Mouse (Mus musculus) forebrain, postnatal 0 days (tissue): ENCODE measurements at regions not wholly inside any gene's neighbourhood (a gene's known extent, or its start where the extent isn't known, plus 50 kb on each side); places are given as distances from the start of the nearest gene placed in this dataset.
"Not testable (repeated sequence)": the region's sequence is repeated elsewhere in the genome, so short reads cannot be mapped to it uniquely, and the experiment has no call there.

ENCODE experiments used
- ATAC-seq: fragments of 200-750 bp; cut with Nextera tagmentation; 2 replicates; pipeline ENCODE4 v1.8.0; 2017; ENCODE audit warnings: mild to moderate bottlenecking, moderate library complexity
- DNase-seq: peaks from one replicate; pipeline ENCODE4 v3.0.0-alpha.2; 2015
- H3K27ac ChIP-seq: fragments of 300-500 bp; sonication (generic); 2 replicates; pipeline ENCODE4 v1.5.1; 2014; ENCODE audit warnings: low read depth, mild to moderate bottlenecking, antibody characterized with exemption, low read length, moderate library complexity, mixed read lengths
- H3K27me3 ChIP-seq: fragments of 300-500 bp; sonication (generic); 2 replicates; pipeline ENCODE4 v1.6.1; 2014; ENCODE audit warnings: mild to moderate bottlenecking, low read length, mixed read lengths; ENCODE audit not compliant: insufficient read depth
- H3K36me3 ChIP-seq: fragments of 300-500 bp; sonication (generic); 2 replicates; pipeline ENCODE4 v1.6.1; 2014; ENCODE audit warnings: mild to moderate bottlenecking, moderate library complexity; ENCODE audit not compliant: insufficient read depth
- H3K4me1 ChIP-seq: fragments of 300-500 bp; sonication (generic); 2 replicates; pipeline ENCODE4 v1.6.1; 2014; ENCODE audit warnings: antibody characterized with exemption; ENCODE audit not compliant: insufficient read depth
- H3K4me2 ChIP-seq: fragments of 300-500 bp; sonication (generic); 2 replicates; pipeline ENCODE4 v1.6.1; 2014; ENCODE audit warnings: low read depth, mild to moderate bottlenecking, moderate library complexity
- H3K4me3 ChIP-seq: fragments of 300-500 bp; sonication (generic); 2 replicates; pipeline ENCODE4 v1.5.1; 2014; ENCODE audit warnings: low read depth, low read length, mixed read lengths
- H3K9ac ChIP-seq: fragments of 300-500 bp; sonication (generic); 2 replicates; pipeline ENCODE4 v1.6.1; 2014; ENCODE audit warnings: mild to moderate bottlenecking
- H3K9me3 ChIP-seq: fragments of 300-500 bp; sonication (generic); 2 replicates; pipeline ENCODE4 v1.6.1; 2016; ENCODE audit warnings: low read length
- CTCF ChIP-seq: sonication (generic); IDR thresholded peaks from 2 replicates; pipeline ENCODE4 v1.5.1; 2016; ENCODE audit warnings: antibody characterized with exemption, control low read depth, low read depth
- WGBS: fragments of 180-500 bp; shearing (Covaris S2); extraction: QIAGEN DNeasy Blood & Tissue Kit; methylation state at CpG from one replicate; pipeline ENCODE4 v1.1.7; 2014; 5-methylcytosine and 5-hydroxymethylcytosine counted together

GRCm38 (mm10) chr15:11483916-11484315, 84.5 kb upstream of the Tars start:
- 80% methylated on average over 5 of the region's 5 CpGs for WGBS
- H3K9me3 ChIP-seq, result no peaks in the 10 kb centered on the region
- H3K4me3 ChIP-seq, result no peak overlapping the region
- H3K4me2 ChIP-seq, result no peak overlapping the region
- TF ChIP-seq CTCF, result no peak
- H3K27me3 ChIP-seq, result no peaks in the 10 kb centered on the region
- no peaks in the 10 kb centered on the region for H3K36me3 ChIP-seq
- no peak for ATAC-seq
- no peak overlapping the region for H3K27ac ChIP-seq
- H3K4me1 ChIP-seq, result no peaks in the 10 kb centered on the region
- H3K9ac ChIP-seq, result no peak overlapping the region
- DNase-seq, result no peak

- 46% methylated on average over 14 of the region's 14 CpGs for WGBS
- peak overlapping the region; percentile 20; the same call in 1 of the 2 replicates for H3K4me2 ChIP-seq
- no peaks in the 10 kb centered on the region for H3K4me1 ChIP-seq
These were observed 79.9 kb upstream of the Tars start for GRCm38 (mm10) chr15:11479166-11479944.

GRCm38 (mm10) chr15:11476248-11476647, 76.8 kb upstream of the Tars start:
- Histone ChIP-seq H3K9me3 (no peaks in the 10 kb centered on the region), H3K9ac (no peak overlapping the region), H3K4me2 (no peak overlapping the region), H3K36me3 (no peaks in the 10 kb centered on the region), H3K27ac (no peak overlapping the region), H3K27me3 (no peaks in the 10 kb centered on the region), H3K4me3 (no peak overlapping the region), H3K4me1 (no peaks in the 10 kb centered on the region)
- 89% methylated on average over 3 of the region's 3 CpGs for WGBS
- ATAC-seq, result no peak
- no peak for TF ChIP-seq CTCF
- no peak for DNase-seq

More at GRCm38 (mm10) chr15:11479166-11479944, 79.9 kb upstream of the Tars start:
- H3K27me3 ChIP-seq, result no peaks in the 10 kb centered on the region
- DNase-seq, result peak; percentile 70
- no peak overlapping the region for H3K9ac ChIP-seq
- no peak for TF ChIP-seq CTCF
- H3K27ac ChIP-seq, result no peak overlapping the region
- H3K36me3 ChIP-seq, result no peaks in the 10 kb centered on the region
- H3K9me3 ChIP-seq, result no peaks in the 10 kb centered on the region
- no peak overlapping the region for H3K4me3 ChIP-seq
- peak; percentile 86 for ATAC-seq

- no peaks in the 10 kb centered on the region for H3K27me3 ChIP-seq
- TF ChIP-seq CTCF, result no peak
- H3K4me1 ChIP-seq, result no peaks in the 10 kb centered on the region
- no peak overlapping the region for H3K4me2 ChIP-seq
- H3K4me3 ChIP-seq, result no peak overlapping the region
- no peak overlapping the region for H3K27ac ChIP-seq
- ATAC-seq (no peak), DNase-seq (no peak)
- no peak overlapping the region for H3K9ac ChIP-seq
- H3K36me3 ChIP-seq, result no peaks in the 10 kb centered on the region
- 95% methylated on average over 2 of the region's 2 CpGs for WGBS
- H3K9me3 ChIP-seq, result no peaks in the 10 kb centered on the region
These were observed 63.9 kb upstream of the Tars start for GRCm38 (mm10) chr15:11463341-11463740.

- not testable (repeated sequence) for ATAC-seq, H3K4me3 ChIP-seq, H3K27ac ChIP-seq, H3K27me3 ChIP-seq, H3K4me1 ChIP-seq, H3K9me3 ChIP-seq, H3K36me3 ChIP-seq, H3K4me2 ChIP-seq, H3K9ac ChIP-seq, DNase-seq
- WGBS, result 31% methylated on average over 2 of the region's 2 CpGs
These were observed 62.1 kb upstream of the Tars start for GRCm38 (mm10) chr15:11461575-11461974.

- no peaks in the 10 kb centered on the region for H3K4me1 ChIP-seq
- no peak overlapping the region for H3K4me2 ChIP-seq
- H3K9ac ChIP-seq, result no peak overlapping the region
- no peak for TF ChIP-seq CTCF
- no peak overlapping the region for H3K4me3 ChIP-seq
- no peak overlapping the region for H3K27ac ChIP-seq
- H3K9me3 ChIP-seq, result no peaks in the 10 kb centered on the region
- WGBS, result 85% methylated on average over 2 of the region's 2 CpGs
- H3K27me3 ChIP-seq, result no peaks in the 10 kb centered on the region
- ATAC-seq (no peak), DNase-seq (no peak)
- no peaks in the 10 kb centered on the region for H3K36me3 ChIP-seq
These were observed 59.8 kb upstream of the Tars start for GRCm38 (mm10) chr15:11459306-11459705.

- no peaks in the 10 kb centered on the region for H3K9me3 ChIP-seq
- H3K4me2 ChIP-seq, result no peak overlapping the region
- ATAC-seq (no peak), DNase-seq (no peak)
- no peaks in the 10 kb centered on the region for H3K27me3 ChIP-seq
- H3K4me3 ChIP-seq, result no peak overlapping the region
- no peak overlapping the region for H3K9ac ChIP-seq
- H3K36me3 ChIP-seq, result no peaks in the 10 kb centered on the region
- 85% methylated on average over 8 of the region's 8 CpGs for WGBS
- no peaks in the 10 kb centered on the region for H3K4me1 ChIP-seq
- H3K27ac ChIP-seq, result no peak overlapping the region
- no peak for TF ChIP-seq CTCF
These were observed 57.8 kb upstream of the Tars start for GRCm38 (mm10) chr15:11457278-11457677.
